ENCODE assay signal across 8 mouse cellular contexts in genomic region chr3:34456488-34457433, GRCm38 (mm10).
DNase-seq lines count a peak whose midpoint lies in the region; ATAC-seq lines count a peak whose summit lies in the region.

No protein-coding gene starts in this region.

- H3K27me3 ChIP-seq in hindbrain, embryonic 13.5 days: no peaks in the 10 kb centered on the region; the same call in 1 of the 2 replicates
- H3K27me3 ChIP-seq in midbrain, embryonic 14.5 days (ENCODE audit: control insufficient read depth, insufficient read depth, low read length): no peaks in the 10 kb centered on the region
- no peaks in the 10 kb centered on the region for H3K27me3 ChIP-seq in intestine, embryonic 16.5 days (replicated peaks; ENCODE audit: control insufficient read depth, insufficient read depth, low read length)
- H3K27me3 ChIP-seq in kidney, embryonic 14.5 days (ENCODE audit: control insufficient read depth, insufficient read depth, low read length): no peaks in the 10 kb centered on the region

- H3K4me2 ChIP-seq in hindbrain, embryonic 13.5 days: no peak overlapping the region
- peak overlapping the region; percentile 10; the same call in 1 of the 2 replicates for H3K4me2 ChIP-seq in midbrain, embryonic 14.5 days (ENCODE audit: low read length)
- no peak overlapping the region for H3K4me2 ChIP-seq in intestine, embryonic 16.5 days (ENCODE audit: low read depth, low read length)
- H3K4me2 ChIP-seq in kidney, embryonic 14.5 days (replicated peaks; ENCODE audit: low read depth, low read length): no peak overlapping the region

- peak; percentile 54 to 55 for DNase-seq in left cerebral cortex, postnatal 14 days (ENCODE audit: low spot score in 2 of 2)
- DNase-seq in left cerebral cortex, adult 9 months (ENCODE audit: low spot score in 2 of 2): no peak
- peak; percentile 10 for DNase-seq in fat pad, adult 2 months (ENCODE audit: extremely low read depth, low read depth, low spot score)
- DNase-seq in midbrain, embryonic 14.5 days: peak; percentile 83
- no peak for DNase-seq in spleen, postnatal 36 days (ENCODE audit: low spot score in 2 of 2)

- WGBS in hindbrain, embryonic 13.5 days: 51% methylated on average over 23 of the region's 23 CpGs
- 57% methylated on average over 23 of the region's 23 CpGs for WGBS in midbrain, embryonic 14.5 days
- WGBS in intestine, embryonic 16.5 days: 67% methylated on average over 23 of the region's 23 CpGs
- 76% methylated on average over 23 of the region's 23 CpGs for WGBS in kidney, embryonic 14.5 days

- peaks cover 12% of the 10 kb centered on the region for H3K4me1 ChIP-seq in hindbrain, embryonic 13.5 days (replicated peaks)
- H3K4me1 ChIP-seq in midbrain, embryonic 14.5 days (ENCODE audit: control insufficient read depth, insufficient read depth, low read length): peaks cover 11% of the 10 kb centered on the region; the same call in 1 of the 2 replicates
- no peaks in the 10 kb centered on the region for H3K4me1 ChIP-seq in intestine, embryonic 16.5 days (ENCODE audit: control insufficient read depth, insufficient read depth, low read length)
- H3K4me1 ChIP-seq in kidney, embryonic 14.5 days (ENCODE audit: control insufficient read depth, insufficient read depth, low read length): no peaks in the 10 kb centered on the region

- ATAC-seq in hindbrain, embryonic 13.5 days (ENCODE audit: low FRiP score): peak; percentile 74
- peak; percentile 68; the same call in 1 of the 2 replicates for ATAC-seq in midbrain, embryonic 14.5 days (ENCODE audit: low FRiP score, low TSS enrichment)
- ATAC-seq in intestine, embryonic 16.5 days: no peak
- ATAC-seq in kidney, embryonic 14.5 days (ENCODE audit: low FRiP score, low TSS enrichment): no peak

- H3K4me3 ChIP-seq in hindbrain, embryonic 13.5 days: no peak overlapping the region
- no peak overlapping the region for H3K4me3 ChIP-seq in midbrain, embryonic 14.5 days (replicated peaks; ENCODE audit: low read depth, low read length)
- no peak overlapping the region for H3K4me3 ChIP-seq in intestine, embryonic 16.5 days (ENCODE audit: low read length)
- no peak overlapping the region for H3K4me3 ChIP-seq in kidney, embryonic 14.5 days (ENCODE audit: low read length)

- intact Hi-C loops in left cerebral cortex, postnatal 14 days (cut with DNase I): no loop called here

- H3K9me3 ChIP-seq in hindbrain, embryonic 13.5 days: no peaks in the 10 kb centered on the region
- no peaks in the 10 kb centered on the region for H3K9me3 ChIP-seq in midbrain, embryonic 14.5 days (ENCODE audit: control insufficient read depth, low read length)
- no peaks in the 10 kb centered on the region for H3K9me3 ChIP-seq in intestine, embryonic 16.5 days (ENCODE audit: control insufficient read depth, low read length)
- H3K9me3 ChIP-seq in kidney, embryonic 14.5 days (ENCODE audit: control insufficient read depth, low read length): no peaks in the 10 kb centered on the region

- H3K36me3 ChIP-seq in hindbrain, embryonic 13.5 days: no peaks in the 10 kb centered on the region
- no peaks in the 10 kb centered on the region for H3K36me3 ChIP-seq in midbrain, embryonic 14.5 days (ENCODE audit: control insufficient read depth, insufficient read depth, low read length)
- no peaks in the 10 kb centered on the region for H3K36me3 ChIP-seq in intestine, embryonic 16.5 days (ENCODE audit: control insufficient read depth, insufficient read depth, low read length)
- H3K36me3 ChIP-seq in kidney, embryonic 14.5 days (ENCODE audit: control insufficient read depth, insufficient read depth, low read length): no peaks in the 10 kb centered on the region

- peak overlapping the region; percentile 44; the same call in 1 of the 2 replicates for H3K27ac ChIP-seq in hindbrain, embryonic 13.5 days
- no peak overlapping the region for H3K27ac ChIP-seq in midbrain, embryonic 14.5 days (replicated peaks; ENCODE audit: low read depth, low read length)
- no peak overlapping the region for H3K27ac ChIP-seq in intestine, embryonic 16.5 days (ENCODE audit: low read length)
- H3K27ac ChIP-seq in kidney, embryonic 14.5 days (ENCODE audit: low read depth, low read length): no peak overlapping the region

- no peak overlapping the region; the same call in 1 of the 2 replicates for H3K9ac ChIP-seq in hindbrain, embryonic 13.5 days
- no peak overlapping the region for H3K9ac ChIP-seq in midbrain, embryonic 14.5 days (replicated peaks; ENCODE audit: low read length)
- H3K9ac ChIP-seq in intestine, embryonic 16.5 days (ENCODE audit: low read depth, low read length): no peak overlapping the region
- H3K9ac ChIP-seq in kidney, embryonic 14.5 days (ENCODE audit: low read depth, low read length): no peak overlapping the region

Comparison
In these comparisons a context has a peak if more than half of its experiments do, and no peak if none do; other contexts are left out.
1. DNase-seq: peak in left cerebral cortex, postnatal 14 days (2 of 2), fat pad, adult 2 months (single experiment) and midbrain, embryonic 14.5 days (single experiment); none in left cerebral cortex, adult 9 months (0 of 2) and spleen, postnatal 36 days (0 of 2).
2. ATAC-seq: peak in hindbrain, embryonic 13.5 days (single experiment) and midbrain, embryonic 14.5 days (single experiment); none in intestine, embryonic 16.5 days (single experiment) and kidney, embryonic 14.5 days (single experiment).